Mouse (Mus musculus) forebrain, embryonic 12.5 days (tissue): ENCODE measurements around the gene Polr2j. TPM values are rescaled to one million over a fixed set of nuclear protein-coding genes. Genes with fewer than 3 reads are reported as not detected.

Source experiments
- ATAC-seq: fragments of 200-750 bp; cut with Nextera tagmentation; 2 replicates; pipeline ENCODE4 v1.8.0; 2017; ENCODE audit warnings: moderate TSS enrichment; ENCODE audit not compliant: low FRiP score
- H3K27ac ChIP-seq: fragments of 300-500 bp; sonication (generic); 2 replicates; pipeline ENCODE4 v1.5.1; 2016; ENCODE audit warnings: mild to moderate bottlenecking
- H3K27me3 ChIP-seq: fragments of 300-500 bp; sonication (generic); 2 replicates; pipeline ENCODE4 v1.6.1; 2016; ENCODE audit warnings: mild to moderate bottlenecking
- H3K36me3 ChIP-seq: fragments of 300-500 bp; sonication (generic); replicated peaks from 2 replicates; pipeline ENCODE4 v1.6.1; 2016; ENCODE audit warnings: mild to moderate bottlenecking
- H3K4me1 ChIP-seq: fragments of 300-500 bp; sonication (generic); 2 replicates; pipeline ENCODE4 v1.6.1; 2016
- H3K4me2 ChIP-seq: fragments of 300-500 bp; sonication (generic); 2 replicates; pipeline ENCODE4 v1.6.1; 2016; ENCODE audit warnings: mild to moderate bottlenecking, moderate library complexity
- H3K4me3 ChIP-seq: fragments of 300-500 bp; sonication (generic); replicated peaks from 2 replicates; pipeline ENCODE4 v1.5.1; 2016; ENCODE audit warnings: mild to moderate bottlenecking
- H3K9ac ChIP-seq: fragments of 300-500 bp; sonication (generic); 2 replicates; pipeline ENCODE4 v1.6.1; 2016; ENCODE audit warnings: mild to moderate bottlenecking
- H3K9me3 ChIP-seq: fragments of 300-500 bp; sonication (generic); 2 replicates; pipeline ENCODE4 v1.6.1; 2016
- WGBS: fragments of 180-500 bp; shearing (Covaris S2); methylation state at CpG from one replicate; pipeline ENCODE4 v1.1.7; 2016; 5-methylcytosine and 5-hydroxymethylcytosine counted together
- polyA plus RNA-seq: library from polyadenylated mRNA; unstranded; fragments of >200 nt; fragmentation: Nextera tagmentation; extraction: Ambion mirVana; gene quantifications from 2 replicates; pipeline ENCODE4 v1.2.1, GENCODE M21; 2016

Gene Polr2j
- polyA plus RNA-seq, 1 experiment from 2014 or later, result 256 TPM

GRCm38 (mm10) chr5:136084891-136085651 lies 31.4 kb upstream of the Polr2j start:
- Histone ChIP-seq H3K27me3 (peaks cover 34% of the 10 kb centered on the region), H3K9me3 (no peaks in the 10 kb centered on the region), H3K9ac (no peak overlapping the region), H3K4me3 (peak overlapping the region; percentile 52), H3K27ac (0 out of 2 replicates have a peak overlapping the region, but pooled peaks have one; percentile 13), H3K4me1 (peaks cover 28% of the 10 kb centered on the region), H3K4me2 (peak overlapping the region; percentile 90), H3K36me3 (no peaks in the 10 kb centered on the region)
- peak; percentile 22; the same call in 1 of the 2 replicates for ATAC-seq
- WGBS, result 5% methylated on average over 19 of the region's 21 CpGs

DNA sequence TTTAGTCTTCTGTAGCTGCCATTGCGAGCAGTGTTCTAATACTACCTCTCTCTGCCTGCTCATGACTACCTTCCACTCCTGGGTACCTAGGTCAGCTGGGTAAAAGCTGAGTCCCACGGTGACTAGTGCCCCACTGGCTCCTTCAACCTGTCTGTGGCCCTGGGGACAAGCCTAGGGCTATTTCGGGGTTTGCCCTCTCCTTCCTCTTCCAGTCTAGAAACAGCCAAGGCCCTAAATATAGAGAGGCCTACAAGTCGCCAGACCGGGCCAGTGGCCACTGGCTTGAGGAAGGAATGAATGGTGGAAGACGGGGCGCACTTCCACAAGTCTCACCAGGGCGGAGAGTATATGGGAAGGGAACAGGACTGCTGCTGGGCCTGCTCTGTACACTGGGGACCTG lies 30.1 kb upstream of the Polr2j start:
- H3K27ac ChIP-seq, result no peak overlapping the region
- peaks cover 31% of the 10 kb centered on the region for H3K27me3 ChIP-seq
- no peaks in the 10 kb centered on the region for H3K36me3 ChIP-seq
- H3K9me3 ChIP-seq, result no peaks in the 10 kb centered on the region
- H3K4me1 ChIP-seq, result peaks cover 28% of the 10 kb centered on the region
- 95% methylated on average over 8 of the region's 8 CpGs for WGBS
- H3K9ac ChIP-seq, result no peak overlapping the region
- no peak overlapping the region for H3K4me3 ChIP-seq
- H3K4me2 ChIP-seq, result no peak overlapping the region
- no peak for ATAC-seq

DNA sequence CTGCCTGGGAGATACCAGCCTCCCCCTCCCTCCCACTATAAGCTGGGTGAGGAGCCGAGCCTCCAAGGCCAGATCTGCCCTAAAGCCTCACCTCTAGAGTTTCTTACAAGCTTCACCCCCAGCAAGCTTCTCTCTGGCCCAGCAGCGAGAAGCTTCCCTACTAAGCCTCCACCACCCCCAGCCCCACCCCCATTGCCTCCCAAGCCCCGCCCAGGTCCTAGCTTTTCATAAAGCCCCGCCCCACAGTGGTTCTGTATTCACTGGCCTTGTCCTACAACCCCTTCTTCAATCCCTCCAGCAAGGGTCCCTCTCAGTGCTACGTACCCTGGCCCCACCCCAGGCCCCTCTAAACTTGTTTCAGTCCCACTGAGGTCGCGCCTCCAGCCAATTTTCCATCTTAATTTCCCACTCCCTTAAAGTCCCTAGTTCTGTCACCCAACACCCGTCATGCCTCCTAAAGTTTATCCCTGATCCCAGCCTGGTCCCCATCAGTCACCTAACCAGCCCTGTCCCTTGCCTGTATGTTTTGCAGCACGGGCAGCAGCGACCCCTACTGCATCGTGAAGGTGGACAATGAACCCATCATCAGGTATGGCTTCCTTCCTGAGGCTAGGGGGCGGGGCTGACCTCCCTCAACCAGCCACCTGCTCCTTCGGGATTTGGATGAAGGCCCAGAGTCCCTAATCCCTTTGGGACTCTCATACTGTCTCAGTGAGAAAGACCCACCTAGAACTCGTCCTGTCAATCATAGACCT lies 27.4 kb upstream of the Polr2j start:
- Histone ChIP-seq H3K27me3 (peaks cover 30% of the 10 kb centered on the region), H3K36me3 (no peaks in the 10 kb centered on the region), H3K4me2 (no peak overlapping the region), H3K27ac (no peak overlapping the region), H3K9ac (no peak overlapping the region), H3K4me3 (no peak overlapping the region), H3K9me3 (no peaks in the 10 kb centered on the region), H3K4me1 (peaks cover 21% of the 10 kb centered on the region)
- WGBS, result 15% methylated on average over 14 of the region's 14 CpGs
- ATAC-seq, result no peak

DNA sequence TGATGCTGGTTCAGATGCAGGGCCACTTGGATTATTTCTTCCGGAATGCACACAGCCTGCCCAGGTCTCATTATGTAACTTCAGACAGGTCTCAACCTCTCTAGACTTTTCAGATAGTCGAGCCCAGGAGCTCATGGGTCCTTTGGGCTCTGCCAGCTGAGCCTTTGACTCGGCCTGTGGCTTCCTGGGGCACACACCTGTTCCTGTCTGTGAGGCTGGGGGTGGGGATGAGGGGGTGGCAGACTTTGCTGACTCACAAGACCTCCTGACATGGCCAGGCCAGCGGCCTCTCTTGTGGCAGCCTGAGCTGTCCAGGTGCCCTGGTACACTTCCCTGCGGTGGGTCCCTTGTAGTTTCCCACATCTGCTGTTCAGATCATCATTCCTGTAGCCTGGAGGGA lies 24.5 kb upstream of the Polr2j start:
- Histone ChIP-seq H3K9ac (no peak overlapping the region), H3K9me3 (no peaks in the 10 kb centered on the region), H3K4me3 (no peak overlapping the region), H3K27ac (no peak overlapping the region), H3K27me3 (peaks cover 15% of the 10 kb centered on the region; the same call in 1 of the 2 replicates), H3K4me1 (peaks cover 11% of the 10 kb centered on the region), H3K4me2 (no peak overlapping the region), H3K36me3 (no peaks in the 10 kb centered on the region)
- WGBS, result 67% methylated on average over 5 of the region's 5 CpGs
- no peak for ATAC-seq

- no peak for ATAC-seq
- Histone ChIP-seq H3K27ac (no peak overlapping the region), H3K9ac (no peak overlapping the region), H3K27me3 (peaks cover 14% of the 10 kb centered on the region; the same call in 1 of the 2 replicates), H3K4me2 (no peak overlapping the region), H3K4me3 (no peak overlapping the region), H3K4me1 (peaks cover 8% of the 10 kb centered on the region), H3K36me3 (no peaks in the 10 kb centered on the region), H3K9me3 (no peaks in the 10 kb centered on the region)
- WGBS, result 55% methylated on average over 8 of the region's 8 CpGs
Measured at GRCm38 (mm10) chr5:136094249-136095010, 22.0 kb upstream of the Polr2j start.

GRCm38 (mm10) chr5:136095089-136095488 lies 21.3 kb upstream of the Polr2j start:
- Histone ChIP-seq H3K4me1 (peaks cover 8% of the 10 kb centered on the region), H3K36me3 (no peaks in the 10 kb centered on the region), H3K27ac (no peak overlapping the region), H3K4me3 (no peak overlapping the region), H3K9ac (no peak overlapping the region), H3K9me3 (no peaks in the 10 kb centered on the region), H3K27me3 (peaks cover 14% of the 10 kb centered on the region; the same call in 1 of the 2 replicates), H3K4me2 (no peak overlapping the region)
- ATAC-seq, result no peak
- 70% methylated on average over 7 of the region's 7 CpGs for WGBS

GRCm38 (mm10) chr5:136098536-136098935 lies 17.9 kb upstream of the Polr2j start:
- Histone ChIP-seq H3K36me3 (no peaks in the 10 kb centered on the region), H3K4me2 (no peak overlapping the region), H3K27ac (no peak overlapping the region), H3K4me1 (peaks cover 17% of the 10 kb centered on the region), H3K9ac (no peak overlapping the region), H3K27me3 (peaks cover 44% of the 10 kb centered on the region), H3K9me3 (no peaks in the 10 kb centered on the region), H3K4me3 (no peak overlapping the region)
- WGBS, result 85% methylated on average over 10 of the region's 10 CpGs
- ATAC-seq, result no peak

DNA sequence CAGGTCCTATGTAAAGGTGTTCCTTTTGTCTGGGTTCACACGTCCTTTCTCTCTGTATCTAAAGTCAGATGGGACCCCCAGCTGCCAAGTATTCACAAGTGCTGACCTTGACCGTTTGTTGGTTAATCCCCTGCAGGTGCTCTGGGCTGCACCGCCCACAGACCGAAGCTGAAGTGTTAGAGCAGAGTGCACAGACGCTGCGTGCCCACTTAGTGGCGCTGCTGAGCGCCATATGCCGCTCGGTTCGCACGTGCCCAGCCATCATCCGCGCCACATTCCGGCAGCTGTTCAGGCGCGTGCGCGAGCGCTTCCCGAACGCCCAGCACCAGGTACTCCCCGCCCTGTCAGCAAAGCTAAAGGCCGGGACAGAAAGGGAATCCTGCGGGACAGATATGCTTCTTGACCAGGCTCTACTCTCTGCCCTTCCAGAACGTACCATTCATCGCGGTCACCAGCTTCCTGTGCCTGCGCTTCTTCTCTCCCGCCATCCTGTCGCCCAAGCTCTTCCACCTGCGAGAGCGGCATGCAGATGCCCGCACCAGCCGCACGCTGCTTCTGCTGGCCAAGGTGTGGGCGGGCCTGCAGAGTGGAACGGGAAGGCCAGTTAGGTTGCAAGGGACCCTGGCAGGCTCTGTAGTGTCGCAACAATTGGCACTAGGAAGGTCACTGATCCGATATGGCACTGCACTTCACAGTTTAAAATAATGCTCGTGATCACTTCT lies 14.2 kb upstream of the Polr2j start:
- H3K4me3 ChIP-seq, result peak overlapping the region; percentile 33
- H3K27me3 ChIP-seq, result peaks cover 43% of the 10 kb centered on the region
- H3K9ac ChIP-seq, result peak overlapping the region; percentile 46
- peaks cover 10% of the 10 kb centered on the region for H3K4me1 ChIP-seq
- H3K4me2 ChIP-seq, result peak overlapping the region; percentile 64
- no peak overlapping the region for H3K27ac ChIP-seq
- H3K36me3 ChIP-seq, result no peaks in the 10 kb centered on the region
- ATAC-seq, result peak; percentile 87
- H3K9me3 ChIP-seq, result peaks cover 3% of the 10 kb centered on the region; the same call in 1 of the 2 replicates
- WGBS, result 6% methylated on average over 41 of the region's 41 CpGs

DNA sequence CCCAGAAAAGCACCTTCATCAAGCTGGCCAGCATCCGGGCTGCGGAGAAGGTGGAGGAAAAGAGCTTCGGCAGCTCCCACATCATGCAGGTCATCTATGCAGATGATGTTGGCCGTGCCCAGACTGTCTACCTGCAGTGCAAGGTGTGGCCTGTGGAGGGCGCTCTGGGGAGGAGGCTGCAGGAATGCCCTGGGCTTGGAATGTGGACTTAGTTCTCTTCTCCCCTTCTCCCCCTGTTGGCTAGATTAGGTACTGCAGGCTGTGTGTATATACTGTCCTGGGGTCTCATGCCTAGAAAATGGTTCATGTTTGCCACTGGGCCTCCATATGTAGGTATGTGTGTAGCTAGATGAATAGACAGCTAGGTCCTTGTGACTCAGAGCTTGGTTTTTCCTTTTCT lies 11.9 kb upstream of the Polr2j start:
- peaks cover 3% of the 10 kb centered on the region; the same call in 1 of the 2 replicates for H3K9me3 ChIP-seq
- H3K4me2 ChIP-seq, result no peak overlapping the region
- no peak overlapping the region for H3K9ac ChIP-seq
- ATAC-seq, result no peak
- 79% methylated on average over 5 of the region's 5 CpGs for WGBS
- H3K27me3 ChIP-seq, result peaks cover 35% of the 10 kb centered on the region
- H3K4me1 ChIP-seq, result peaks cover 10% of the 10 kb centered on the region
- no peak overlapping the region for H3K27ac ChIP-seq
- H3K4me3 ChIP-seq, result no peak overlapping the region
- H3K36me3 ChIP-seq, result no peaks in the 10 kb centered on the region

GRCm38 (mm10) chr5:136108486-136108885 lies 7.9 kb upstream of the Polr2j start:
- 60% methylated on average over 2 of the region's 2 CpGs for WGBS
- Histone ChIP-seq H3K9ac (no peak overlapping the region), H3K4me1 (no peaks in the 10 kb centered on the region), H3K4me3 (no peak overlapping the region), H3K4me2 (no peak overlapping the region), H3K27me3 (peaks cover 6% of the 10 kb centered on the region), H3K36me3 (no peaks in the 10 kb centered on the region), H3K27ac (no peak overlapping the region), H3K9me3 (peaks cover 3% of the 10 kb centered on the region; the same call in 1 of the 2 replicates)
- no peak for ATAC-seq

DNA sequence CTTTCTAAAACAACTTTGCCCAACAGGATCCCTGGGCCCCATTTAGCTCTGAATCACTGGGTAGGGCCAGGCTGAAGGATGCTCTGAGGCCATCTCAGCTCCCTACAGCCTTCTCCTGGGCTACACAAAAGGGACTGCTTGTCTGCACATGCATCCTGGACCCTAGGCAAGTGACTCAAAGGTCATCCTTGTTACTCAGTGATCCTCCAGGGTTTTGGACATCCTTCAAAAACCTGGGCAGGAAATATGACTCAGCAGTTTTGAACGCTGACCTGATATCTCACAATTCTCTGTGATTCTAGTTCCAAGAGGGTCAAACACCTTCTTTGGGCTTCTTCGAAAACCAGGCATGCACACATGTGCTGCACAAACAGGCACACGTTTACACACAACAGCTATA lies 7.4 kb upstream of the Polr2j start:
- H3K36me3 ChIP-seq, result no peaks in the 10 kb centered on the region
- no peaks in the 10 kb centered on the region for H3K4me1 ChIP-seq
- WGBS, result 88% methylated on average over 3 of the region's 3 CpGs
- no peak for ATAC-seq
- H3K4me2 ChIP-seq, result no peak overlapping the region
- H3K4me3 ChIP-seq, result no peak overlapping the region
- H3K9ac ChIP-seq, result no peak overlapping the region
- no peak overlapping the region for H3K27ac ChIP-seq
- peaks cover 3% of the 10 kb centered on the region; the same call in 1 of the 2 replicates for H3K9me3 ChIP-seq
- H3K27me3 ChIP-seq, result 0 out of 2 replicates have a peak, but pooled peaks cover under 1% of the 10 kb centered on the region
